Mouse (Mus musculus) myocyte (in vitro differentiated cells): ENCODE measurements around the gene Ddc. TPM values are rescaled to one million over a fixed set of nuclear protein-coding genes. Genes with fewer than 3 reads are reported as not detected.

Source experiments
- H3K27me3 ChIP-seq: one replicate; pipeline ENCODE4 v1.6.1; 2011; ENCODE audit not compliant: control insufficient read depth, insufficient read depth, insufficient read length
- H3K36me3 ChIP-seq: one replicate; pipeline ENCODE4 v1.6.1; 2011; ENCODE audit not compliant: control insufficient read depth, insufficient read depth
- H3K4me2 ChIP-seq: one replicate; pipeline ENCODE4 v1.6.1; 2011; ENCODE audit warnings: low read depth, control low read depth
- H3K4me3 ChIP-seq: one replicate; pipeline ENCODE4 v1.5.1; 2011; ENCODE audit warnings: mild to moderate bottlenecking, control low read depth, moderate library complexity
- H3K79me2 ChIP-seq: one replicate; pipeline ENCODE4 v1.6.1; 2011; ENCODE audit not compliant: control insufficient read depth, insufficient read depth
- H3ac ChIP-seq: one replicate; pipeline ENCODE4 v1.6.1; 2011; ENCODE audit not compliant: control insufficient read depth, insufficient read length
- CEBPB ChIP-seq: IDR thresholded peaks from 2 replicates; pipeline ENCODE4 v1.6.1; 2011; ENCODE audit warnings: mild to moderate bottlenecking, moderate library complexity; ENCODE audit not compliant: poor library complexity, insufficient read depth, severe bottlenecking
- E2F4 ChIP-seq: IDR thresholded peaks from one replicate; pipeline ENCODE4 v1.6.1; 2011; ENCODE audit warnings: mild to moderate bottlenecking, control low read depth, moderate library complexity; ENCODE audit not compliant: insufficient read depth
- MAX ChIP-seq: IDR thresholded peaks from one replicate; pipeline ENCODE4 v1.6.1; 2011; ENCODE audit warnings: low read depth, mild to moderate bottlenecking, control low read depth
- MYOD1 ChIP-seq, 3 experiments: IDR thresholded peaks; one replicate each; pipeline ENCODE4 v1.6.1; 2011; ENCODE audit warnings: control low read depth in 2 of 3, low read depth in 2 of 3, mild to moderate bottlenecking in 2 of 3, moderate library complexity in 1 of 3; ENCODE audit not compliant: insufficient read length in 2 of 3, control insufficient read depth in 1 of 3
- MYOG ChIP-seq, 3 experiments: IDR thresholded peaks; one replicate each; pipeline ENCODE4 v1.6.1; 2011; ENCODE audit warnings: control low read depth in 2 of 3, low read depth in 2 of 3, mild to moderate bottlenecking in 2 of 3; ENCODE audit not compliant: insufficient read length in 2 of 3, control insufficient read depth in 1 of 3, insufficient read depth in 1 of 3
- POLR2A ChIP-seq: IDR thresholded peaks from one replicate; pipeline ENCODE4 v1.6.1; 2011; ENCODE audit warnings: low read depth, mild to moderate bottlenecking, control low read depth, moderate library complexity; ENCODE audit not compliant: insufficient read length
- POLR2AphosphoS2 ChIP-seq: IDR thresholded peaks from one replicate; pipeline ENCODE4 v1.6.1; 2011; ENCODE audit warnings: low read depth, control low read depth; ENCODE audit not compliant: insufficient read length
- REST ChIP-seq: IDR thresholded peaks from one replicate; pipeline ENCODE4 v1.6.1; 2011; ENCODE audit warnings: mild to moderate bottlenecking, control low read depth, moderate library complexity; ENCODE audit not compliant: insufficient read depth, insufficient read length
- SRF ChIP-seq: IDR thresholded peaks from one replicate; pipeline ENCODE4 v1.6.1; 2011; ENCODE audit warnings: low read depth; ENCODE audit not compliant: control insufficient read depth, insufficient read length
- TCF12 ChIP-seq: IDR thresholded peaks from one replicate; pipeline ENCODE4 v1.6.1; 2011; ENCODE audit warnings: mild to moderate bottlenecking, control low read depth; ENCODE audit not compliant: poor library complexity, insufficient read depth, severe bottlenecking
- TCF3 ChIP-seq: IDR thresholded peaks from one replicate; pipeline ENCODE4 v1.6.1; 2011; ENCODE audit warnings: low read depth, control low read depth; ENCODE audit not compliant: insufficient read length
- USF1 ChIP-seq: IDR thresholded peaks from one replicate; pipeline ENCODE4 v1.6.1; 2011; ENCODE audit warnings: low read depth, mild to moderate bottlenecking, control low read depth, moderate library complexity
- polyA plus RNA-seq: library from polyadenylated mRNA; unstranded; fragments of >200 nt; fragmentation: generic; extraction: Trizol; gene quantifications from one replicate; pipeline ENCODE4 v1.2.1, GENCODE M21; 2012; ENCODE audit warnings: missing spikeins

The Ddc gene
- polyA plus RNA-seq, 1 experiment: 7.5 TPM

DNA sequence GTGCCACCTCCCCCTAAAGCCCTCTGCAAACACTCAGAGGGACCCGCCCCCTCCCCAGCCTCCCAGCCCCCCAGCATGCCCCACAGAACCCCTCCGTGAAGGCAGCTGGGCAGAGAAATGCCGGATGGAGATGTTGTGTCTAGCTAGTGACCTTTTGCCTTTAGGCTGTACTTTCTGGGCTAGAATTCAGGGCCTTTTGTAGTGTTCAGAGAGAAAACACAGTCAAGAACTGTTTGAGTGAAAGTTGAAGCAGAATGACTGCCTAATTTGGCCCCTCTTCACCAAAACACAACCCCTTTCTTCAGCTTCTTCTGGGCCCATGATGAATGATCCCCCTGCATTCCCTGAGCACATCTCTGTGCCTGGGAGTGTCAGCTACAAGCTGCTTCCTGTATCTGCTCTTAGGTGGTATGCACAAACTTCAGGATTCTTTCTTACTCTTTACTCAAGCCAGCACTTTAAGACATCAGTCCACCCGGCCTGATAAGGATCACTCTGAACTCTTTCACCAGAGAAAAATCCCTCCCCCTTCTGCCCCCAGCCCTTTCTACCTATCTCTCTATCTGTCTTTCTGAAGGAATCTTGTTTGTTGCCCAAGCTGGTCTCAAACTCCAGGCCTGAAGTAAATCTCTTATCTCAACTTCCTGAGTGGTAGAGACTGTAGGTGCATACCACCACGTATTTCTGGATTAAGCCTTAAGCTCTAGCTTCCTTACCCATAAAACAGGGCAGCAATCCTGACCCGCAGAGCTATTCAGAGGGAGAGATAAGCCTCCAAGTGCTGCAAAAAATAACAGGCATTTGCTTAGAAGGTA is 65.8 kb downstream of the Ddc start:
- H3K79me2 ChIP-seq: no peaks in the 10 kb centered on the region
- H3K4me3 ChIP-seq: no peak overlapping the region
- H3K4me2 ChIP-seq: no peak overlapping the region
- H3K27me3 ChIP-seq: no peaks in the 10 kb centered on the region
- no peak overlapping the region for H3ac ChIP-seq
- TF ChIP-seq POLR2AphosphoS2 (no peak), TCF12 (no peak), SRF (no peak), USF1 (no peak), REST (no peak), TCF3 (no peak), MYOD1 (IDR thresholded peaks at IDR 0.05; ENCODE audit: control insufficient read depth in 1 of 3, insufficient read length in 2 of 3, low read depth in 2 of 3) (no peak), POLR2A (no peak), E2F4 (no peak), MYOG (IDR thresholded peaks at IDR 0.05; ENCODE audit: control insufficient read depth in 1 of 3, insufficient read depth in 1 of 3, insufficient read length in 2 of 3, low read depth in 2 of 3) (no peak)
- H3K36me3 ChIP-seq: no peaks in the 10 kb centered on the region

DNA sequence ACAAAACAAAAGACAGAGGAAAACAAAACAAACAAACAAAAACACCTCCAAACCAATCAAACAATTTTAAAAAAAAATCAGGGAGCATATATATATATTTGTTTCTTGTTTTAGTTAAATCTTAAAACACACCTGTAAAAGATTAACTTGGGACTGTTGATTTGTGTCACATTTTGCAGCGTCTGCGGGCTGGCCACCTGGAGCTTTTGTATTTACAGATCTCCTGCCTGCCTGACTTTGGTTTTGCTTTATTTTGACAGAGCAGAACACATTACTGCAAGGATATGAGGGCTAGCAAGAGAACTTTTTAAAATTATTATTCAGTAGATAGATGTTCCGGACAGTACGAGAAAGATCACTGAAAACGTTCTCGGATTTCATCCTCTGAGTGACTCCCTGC is 66.4 kb downstream of the Ddc start:
- no peak for TF ChIP-seq MYOG (IDR thresholded peaks at IDR 0.05; ENCODE audit: control insufficient read depth in 1 of 3, insufficient read depth in 1 of 3, insufficient read length in 2 of 3, low read depth in 2 of 3)
- no peak for TF ChIP-seq CEBPB
- TF ChIP-seq TCF3: no peak
- TF ChIP-seq POLR2AphosphoS2: no peak
- no peak for TF ChIP-seq USF1
- TF ChIP-seq SRF: no peak
- no peak for TF ChIP-seq TCF12
- TF ChIP-seq POLR2A: no peak
- TF ChIP-seq REST: no peak
- TF ChIP-seq MAX: no peak
- TF ChIP-seq E2F4: no peak
- no peak for TF ChIP-seq MYOD1 (IDR thresholded peaks at IDR 0.05; ENCODE audit: control insufficient read depth in 1 of 3, insufficient read length in 2 of 3, low read depth in 2 of 3)
- H3K4me2 ChIP-seq: no peak overlapping the region

GRCm38 (mm10) chr11:11830884-11831495 is 67.0 kb downstream of the Ddc start:
- Histone ChIP-seq H3K4me3 (no peak overlapping the region), H3ac (no peak overlapping the region), H3K79me2 (no peaks in the 10 kb centered on the region), H3K27me3 (no peaks in the 10 kb centered on the region), H3K36me3 (no peaks in the 10 kb centered on the region), H3K4me2 (no peak overlapping the region)
- no peak for TF ChIP-seq MYOG (IDR thresholded peaks at IDR 0.05; ENCODE audit: control insufficient read depth in 1 of 3, insufficient read depth in 1 of 3, insufficient read length in 2 of 3, low read depth in 2 of 3)
- TF ChIP-seq TCF3: no peak
- no peak for TF ChIP-seq SRF
- no peak for TF ChIP-seq REST
- TF ChIP-seq POLR2A: no peak
- TF ChIP-seq E2F4: no peak
- TF ChIP-seq POLR2AphosphoS2: no peak

More for the DNA sequence above, 66.4 kb downstream of the Ddc start:
- H3K4me3 ChIP-seq: no peak overlapping the region
- H3K27me3 ChIP-seq: no peaks in the 10 kb centered on the region
- no peaks in the 10 kb centered on the region for H3K36me3 ChIP-seq
- H3K79me2 ChIP-seq: no peaks in the 10 kb centered on the region
- H3ac ChIP-seq: no peak overlapping the region

DNA sequence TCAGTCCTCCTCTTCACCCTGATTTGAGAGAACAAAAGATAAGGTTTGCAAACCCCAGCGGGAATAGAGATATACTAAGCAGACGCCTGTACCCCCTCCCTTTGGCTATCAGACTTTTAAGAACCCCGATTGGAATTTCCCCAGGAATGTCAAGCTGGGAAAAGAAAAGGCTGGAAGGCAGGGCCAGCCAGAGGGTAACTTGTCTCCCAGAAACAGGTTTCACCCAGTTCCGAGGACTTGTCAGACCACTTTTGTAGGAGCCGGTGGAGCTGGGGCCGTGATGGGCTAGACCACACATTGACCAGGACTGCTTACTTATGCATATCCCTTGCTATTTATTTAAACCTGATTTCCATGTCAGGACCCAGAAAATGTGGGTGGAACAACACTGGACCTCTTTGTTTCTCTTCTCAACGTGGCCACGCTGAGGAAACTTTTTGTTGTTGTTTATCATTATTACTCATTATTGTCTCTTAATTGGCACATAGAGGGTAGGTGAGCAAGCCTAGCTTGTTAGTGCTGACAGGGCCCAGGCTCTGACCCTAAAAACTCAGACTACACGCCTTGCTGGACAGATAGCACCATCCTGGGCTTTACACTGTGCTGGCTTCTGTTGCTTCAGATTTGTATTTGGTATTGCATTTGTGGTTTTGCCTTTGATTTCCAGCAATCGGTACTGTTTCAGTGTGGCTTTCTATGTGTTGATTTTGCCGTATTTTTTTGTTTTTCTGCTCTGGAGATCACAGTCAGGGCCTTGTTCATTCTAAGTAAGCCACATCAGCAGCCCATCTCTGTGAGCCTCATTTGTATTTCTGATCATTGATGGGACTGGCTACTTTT is 68.6 kb downstream of the Ddc start:
- no peaks in the 10 kb centered on the region for H3K36me3 ChIP-seq
- no peak overlapping the region for H3K4me2 ChIP-seq
- no peaks in the 10 kb centered on the region for H3K79me2 ChIP-seq
- no peak for TF ChIP-seq USF1
- no peak for TF ChIP-seq SRF
- no peak for TF ChIP-seq MAX
- no peak for TF ChIP-seq CEBPB
- TF ChIP-seq TCF12: no peak
- TF ChIP-seq MYOD1 (IDR thresholded peaks at IDR 0.05; ENCODE audit: control insufficient read depth in 1 of 3, insufficient read length in 2 of 3, low read depth in 2 of 3): no peak
- no peak for TF ChIP-seq MYOG (IDR thresholded peaks at IDR 0.05; ENCODE audit: control insufficient read depth in 1 of 3, insufficient read depth in 1 of 3, insufficient read length in 2 of 3, low read depth in 2 of 3)
- TF ChIP-seq E2F4: no peak
- no peak for TF ChIP-seq TCF3
- TF ChIP-seq POLR2A: no peak
- no peak for TF ChIP-seq REST
- no peak for TF ChIP-seq POLR2AphosphoS2
- H3K4me3 ChIP-seq: no peak overlapping the region
- H3ac ChIP-seq: no peak overlapping the region
- H3K27me3 ChIP-seq: no peaks in the 10 kb centered on the region
